Mouse (Mus musculus) olfactory bulb, adult 2 months (tissue): ENCODE results near the gene Tom1.

Experiments used
- CTCF ChIP-seq: fragments of 200-500 bp; IDR thresholded peaks from 2 replicates; pipeline ENCODE4 v1.5.1; 2012; ENCODE audit warnings: low read depth, mild to moderate bottlenecking, low read length, moderate library complexity; ENCODE audit not compliant: insufficient read depth
- POLR2A ChIP-seq: fragments of 200-500 bp; IDR thresholded peaks from 2 replicates; pipeline ENCODE4 v1.6.1; 2012; ENCODE audit warnings: mild to moderate bottlenecking, low read depth, low read length, moderate library complexity; ENCODE audit not compliant: insufficient read depth

DNA sequence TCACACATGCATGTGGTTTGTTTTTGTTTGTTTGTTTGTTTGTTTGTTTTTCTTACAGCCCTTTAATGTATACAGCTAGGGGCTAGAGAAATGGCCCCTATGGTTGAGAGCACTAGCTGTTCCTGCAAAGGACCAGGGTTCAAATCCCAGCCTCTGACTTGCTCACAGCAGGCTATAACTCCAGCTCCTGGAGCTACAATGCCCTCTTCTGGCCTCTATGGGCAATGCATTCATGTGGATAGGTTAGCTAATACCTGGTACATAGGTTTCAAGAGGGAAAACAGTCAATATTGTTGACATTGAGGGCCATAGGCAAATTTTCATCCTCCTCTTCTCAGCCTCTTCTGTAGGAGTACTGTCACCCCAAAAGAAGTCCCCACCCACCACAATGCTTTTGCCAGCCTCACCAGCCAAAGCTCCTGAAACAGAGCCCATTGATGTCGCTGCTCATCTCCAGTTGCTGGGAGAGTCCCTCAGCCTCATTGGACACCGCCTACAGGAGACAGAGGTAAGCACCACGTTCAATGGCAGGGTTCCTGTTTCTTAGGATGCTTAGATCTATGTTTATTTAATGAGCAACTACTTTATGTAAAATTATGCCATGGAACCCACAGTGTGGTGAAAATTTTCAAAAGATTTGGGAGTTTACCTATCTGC is 9.7 kb upstream of the Tom1 start:
- no peak for TF ChIP-seq CTCF
- no peak for TF ChIP-seq POLR2A
